Mouse (Mus musculus) limb, embryonic 14.5 days (tissue): ENCODE results near the gene Ak9. TPM values are rescaled to one million over a fixed set of nuclear protein-coding genes. Genes with fewer than 3 reads are reported as not detected.

Source experiments
- ATAC-seq: fragments of 200-750 bp; cut with Nextera tagmentation; 2 replicates; pipeline ENCODE4 v1.8.0; 2017; ENCODE audit warnings: low read depth, moderate number of reproducible peaks, moderate TSS enrichment; ENCODE audit not compliant: low FRiP score
- DNase-seq: peaks from one replicate; pipeline ENCODE4 v3.0.0-alpha.2; 2015; ENCODE audit warnings: low spot score
- H3K27ac ChIP-seq: fragments of 300-500 bp; sonication (generic); replicated peaks from 2 replicates; pipeline ENCODE4 v1.5.1; 2014; ENCODE audit warnings: low read depth, mild to moderate bottlenecking, low read length, moderate library complexity, mixed read lengths
- H3K27me3 ChIP-seq: fragments of 300-500 bp; sonication (generic); 2 replicates; pipeline ENCODE4 v1.6.1; 2014; ENCODE audit warnings: low read length, mixed read lengths; ENCODE audit not compliant: control insufficient read depth, insufficient read depth
- H3K36me3 ChIP-seq: fragments of 300-500 bp; sonication (generic); 2 replicates; pipeline ENCODE4 v1.6.1; 2014; ENCODE audit warnings: mild to moderate bottlenecking, low read length, moderate library complexity, mixed read lengths; ENCODE audit not compliant: control insufficient read depth, insufficient read depth
- H3K4me1 ChIP-seq: fragments of 300-500 bp; sonication (generic); 2 replicates; pipeline ENCODE4 v1.6.1; 2014; ENCODE audit warnings: antibody characterized with exemption, low read length, mixed read lengths; ENCODE audit not compliant: control insufficient read depth, insufficient read depth
- H3K4me2 ChIP-seq: fragments of 300-500 bp; sonication (generic); replicated peaks from 2 replicates; pipeline ENCODE4 v1.6.1; 2014; ENCODE audit warnings: low read depth, mild to moderate bottlenecking, low read length, moderate library complexity; ENCODE audit not compliant: severe bottlenecking
- H3K4me3 ChIP-seq: fragments of 300-500 bp; sonication (generic); replicated peaks from 2 replicates; pipeline ENCODE4 v1.5.1; 2014; ENCODE audit warnings: low read length
- H3K9ac ChIP-seq: fragments of 300-500 bp; sonication (generic); 2 replicates; pipeline ENCODE4 v1.6.1; 2014; ENCODE audit warnings: mild to moderate bottlenecking, low read depth, low read length, moderate library complexity; ENCODE audit not compliant: severe bottlenecking
- H3K9me3 ChIP-seq: fragments of 300-500 bp; sonication (generic); 2 replicates; pipeline ENCODE4 v1.6.1; 2016; ENCODE audit warnings: low read length; ENCODE audit not compliant: control insufficient read depth
- POLR2A ChIP-seq: fragments of 200-500 bp; IDR thresholded peaks from 2 replicates; pipeline ENCODE4 v1.8.0; 2012; ENCODE audit warnings: inconsistent platforms, mild to moderate bottlenecking, moderate library complexity, borderline replicate concordance; ENCODE audit not compliant: insufficient read depth, insufficient read length; ENCODE audit errors: extremely low read depth
- WGBS: fragments of 180-500 bp; shearing (Covaris S2); extraction: QIAGEN DNeasy Blood & Tissue Kit; methylation state at CpG from one replicate; pipeline ENCODE4 v1.1.7; 2014; 5-methylcytosine and 5-hydroxymethylcytosine counted together
- polyA plus RNA-seq, 2 experiments: library from polyadenylated mRNA; depleted of rRNA in 1 of 2; stranded (reverse) in 1 of 2; unstranded in 1 of 2; fragments of >200 nt; fragmentation: Nextera tagmentation in 1 of 2; extraction: Ambion mirVana in 1 of 2; gene quantifications; 2 replicates each; pipeline versions ENCODE4 v1.2.1 to v1.2.3; 2012 to 2014

Ak9 gene
- polyA plus RNA-seq, 2 experiments = 0.01 TPM; not detected in 1

DNA sequence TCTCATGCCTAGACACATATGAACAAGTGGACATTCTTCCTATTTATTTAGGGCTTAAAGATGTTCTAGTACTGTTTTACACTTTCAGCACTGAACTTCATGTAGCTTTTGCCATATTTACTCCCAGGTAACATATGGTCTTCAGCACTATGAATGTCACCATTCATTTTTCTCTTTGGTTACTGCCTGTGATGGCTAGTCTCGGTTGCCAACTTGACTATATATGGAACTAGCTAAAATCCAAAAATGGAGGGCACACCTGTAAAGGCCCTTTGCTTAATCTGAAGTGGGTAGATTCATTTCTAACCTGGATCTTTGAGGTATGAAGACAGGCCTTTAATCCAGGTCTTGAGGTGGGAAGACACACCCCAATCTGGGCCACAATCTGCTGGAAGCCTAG, 28.9 kb upstream of the Ak9 start:
- H3K4me3 ChIP-seq = no peak overlapping the region
- ATAC-seq = no peak
- WGBS = 78% methylated on average over 1 of the region's 1 CpGs
- H3K27ac ChIP-seq = no peak overlapping the region
- DNase-seq = no peak
- TF ChIP-seq POLR2A = no peak
- no peak overlapping the region for H3K9ac ChIP-seq
- no peaks in the 10 kb centered on the region for H3K36me3 ChIP-seq
- H3K4me1 ChIP-seq = no peaks in the 10 kb centered on the region
- no peak overlapping the region for H3K4me2 ChIP-seq
- H3K9me3 ChIP-seq = no peaks in the 10 kb centered on the region
- no peaks in the 10 kb centered on the region for H3K27me3 ChIP-seq

DNA sequence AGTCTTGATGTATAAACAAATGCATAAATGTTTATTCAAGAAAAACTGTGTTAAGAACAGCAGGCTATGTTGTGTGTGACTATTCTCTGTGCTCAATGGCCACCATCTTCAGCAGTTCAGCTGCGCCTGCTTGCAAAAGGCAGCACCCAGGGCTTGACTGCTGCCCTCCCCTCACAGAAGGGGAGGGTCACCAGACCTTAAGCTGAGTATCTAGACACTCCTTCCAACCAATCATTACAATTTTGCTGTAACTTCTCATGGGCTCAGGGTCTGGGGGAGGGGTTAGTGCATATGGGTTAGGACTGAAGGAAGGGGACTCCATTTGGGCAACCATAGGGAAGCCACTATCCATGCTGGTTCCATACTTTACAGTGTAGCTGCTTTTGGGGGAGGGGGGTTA, 25.0 kb upstream of the Ak9 start:
- Histone ChIP-seq H3K27me3 (no peaks in the 10 kb centered on the region), H3K36me3 (no peaks in the 10 kb centered on the region; the same call in 1 of the 2 replicates), H3K27ac (no peak overlapping the region), H3K9ac (no peak overlapping the region), H3K4me1 (no peaks in the 10 kb centered on the region), H3K4me3 (no peak overlapping the region), H3K4me2 (no peak overlapping the region), H3K9me3 (no peaks in the 10 kb centered on the region)
- ATAC-seq (no peak), DNase-seq (no peak)
- 90% methylated on average over 1 of the region's 1 CpGs for WGBS
- no peak for TF ChIP-seq POLR2A

DNA sequence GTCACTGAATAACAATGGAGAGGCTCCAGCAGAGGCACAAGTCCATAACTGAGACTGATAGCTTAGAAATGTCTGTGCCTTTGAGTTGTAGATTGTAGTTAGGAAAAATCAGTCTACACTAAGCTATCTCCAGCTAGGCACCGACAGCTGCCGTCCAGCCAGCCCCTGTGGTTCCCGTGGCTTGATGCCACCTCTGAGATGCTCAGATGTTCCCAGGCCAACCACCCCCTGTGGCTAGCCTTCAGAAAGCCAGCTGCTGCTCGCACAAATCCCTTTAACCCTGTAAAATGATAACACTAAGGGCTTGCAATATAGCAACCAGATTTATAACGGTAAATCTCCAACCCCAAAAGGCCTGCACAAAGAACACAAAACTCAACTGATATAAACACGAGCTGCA, 23.6 kb upstream of the Ak9 start:
- no peaks in the 10 kb centered on the region for H3K27me3 ChIP-seq
- H3K27ac ChIP-seq = no peak overlapping the region
- ATAC-seq = no peak; the same call in 1 of the 2 replicates
- TF ChIP-seq POLR2A = no peak
- no peaks in the 10 kb centered on the region for H3K9me3 ChIP-seq
- no peak overlapping the region for H3K4me3 ChIP-seq
- no peaks in the 10 kb centered on the region for H3K4me1 ChIP-seq
- H3K36me3 ChIP-seq = no peaks in the 10 kb centered on the region; the same call in 1 of the 2 replicates
- no peak overlapping the region for H3K9ac ChIP-seq
- DNase-seq = no peak
- 62% methylated on average over 6 of the region's 6 CpGs for WGBS
- no peak overlapping the region for H3K4me2 ChIP-seq

DNA sequence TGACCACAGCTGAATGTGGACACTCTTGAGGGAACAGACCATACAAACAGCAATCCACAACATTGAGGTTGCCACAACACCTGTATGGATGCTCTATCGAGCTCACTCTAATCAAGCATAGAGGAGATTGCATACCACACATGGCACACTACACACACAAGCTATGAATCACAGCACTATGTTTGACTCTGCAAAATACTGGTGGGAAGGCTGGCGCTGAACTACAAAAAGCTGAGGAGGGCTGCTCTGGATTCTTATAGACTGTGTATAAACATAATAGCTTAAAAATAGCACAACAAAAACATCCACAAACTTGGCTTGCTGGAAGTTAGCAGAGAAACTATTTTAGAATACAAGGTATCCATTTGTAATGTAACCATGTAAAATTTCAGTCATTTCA, 23.0 kb upstream of the Ak9 start:
- H3K4me2 ChIP-seq = no peak overlapping the region
- no peak overlapping the region for H3K4me3 ChIP-seq
- H3K4me1 ChIP-seq = no peaks in the 10 kb centered on the region
- no peaks in the 10 kb centered on the region for H3K9me3 ChIP-seq
- DNase-seq (no peak), ATAC-seq (no peak)
- no peak for TF ChIP-seq POLR2A
- no peak overlapping the region for H3K9ac ChIP-seq
- no peaks in the 10 kb centered on the region for H3K27me3 ChIP-seq
- no peaks in the 10 kb centered on the region; the same call in 1 of the 2 replicates for H3K36me3 ChIP-seq
- WGBS = 86% methylated on average over 2 of the region's 2 CpGs
- H3K27ac ChIP-seq = no peak overlapping the region

DNA sequence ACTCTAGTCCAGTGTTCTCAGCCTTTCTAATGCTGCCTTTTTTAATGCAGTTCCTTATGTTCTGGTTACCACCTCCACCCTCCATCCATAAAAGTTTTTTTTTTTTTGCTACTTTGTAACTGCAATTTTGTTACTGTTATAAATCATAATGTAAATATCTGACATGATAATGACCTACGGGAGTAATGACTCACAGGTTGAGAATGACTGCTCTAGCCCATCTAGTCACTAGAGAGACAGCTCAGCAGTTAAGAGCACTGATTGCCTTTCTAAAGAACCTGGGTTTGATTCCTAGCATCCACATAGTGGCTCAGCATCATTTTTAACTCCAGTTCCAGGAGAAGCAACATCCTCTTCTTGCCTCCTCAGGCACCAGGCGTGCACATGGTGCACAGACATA, 21.7 kb upstream of the Ak9 start:
- H3K4me1 ChIP-seq = no peaks in the 10 kb centered on the region
- 76% methylated on average over 2 of the region's 2 CpGs for WGBS

DNA sequence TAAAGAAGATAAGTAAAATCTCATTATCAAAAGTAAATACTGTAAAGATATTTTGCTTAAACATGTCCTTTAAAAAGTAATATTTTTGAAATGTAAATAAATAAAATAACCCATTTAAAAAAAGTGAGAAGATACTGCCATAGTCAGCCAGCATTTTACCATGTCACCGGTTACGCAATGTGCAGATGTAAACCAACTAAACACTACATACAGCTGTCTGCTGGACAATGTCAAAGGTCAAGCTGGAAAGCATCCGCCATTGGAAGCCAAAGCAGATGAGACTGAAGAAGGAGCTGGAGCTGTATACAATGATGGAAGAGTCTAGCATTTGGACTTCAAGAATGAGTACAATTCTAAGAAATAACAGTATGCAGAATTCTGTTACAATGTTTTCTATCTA, 16.2 kb upstream of the Ak9 start:
- no peak overlapping the region for H3K27ac ChIP-seq
- no peaks in the 10 kb centered on the region; the same call in 1 of the 2 replicates for H3K36me3 ChIP-seq
- DNase-seq = no peak
- no peaks in the 10 kb centered on the region for H3K27me3 ChIP-seq
- H3K4me1 ChIP-seq = peaks cover 6% of the 10 kb centered on the region; the same call in 1 of the 2 replicates
- H3K4me3 ChIP-seq = no peak overlapping the region
- no peak for TF ChIP-seq POLR2A
- ATAC-seq = no peak
- no peak overlapping the region for H3K9ac ChIP-seq
- no peak overlapping the region for H3K4me2 ChIP-seq
- H3K9me3 ChIP-seq = no peaks in the 10 kb centered on the region
- WGBS = 88% methylated on average over 3 of the region's 3 CpGs

More for the DNA sequence above, 21.7 kb upstream of the Ak9 start:
- no peak overlapping the region for H3K9ac ChIP-seq
- no peak for TF ChIP-seq POLR2A
- no peak overlapping the region for H3K4me2 ChIP-seq
- no peak overlapping the region for H3K4me3 ChIP-seq
- no peaks in the 10 kb centered on the region for H3K27me3 ChIP-seq
- no peak overlapping the region for H3K27ac ChIP-seq
- H3K9me3 ChIP-seq = no peaks in the 10 kb centered on the region
- H3K36me3 ChIP-seq = no peaks in the 10 kb centered on the region; the same call in 1 of the 2 replicates
- no peak for ATAC-seq
- no peak for DNase-seq
